Mouse (Mus musculus): Measurements from ENCODE around the gene Pir. TPM values are rescaled to one million over a fixed set of nuclear protein-coding genes. Genes with fewer than 3 reads are reported as not detected.

The Pir gene
- polyA plus RNA-seq, 1 experiment from 2014 or later: 5.6 TPM

- WGBS: 90% methylated on average over 4 of the region's 4 CpGs
- Histone ChIP-seq H3K9ac (no peak overlapping the region), H3K4me2 (no peak overlapping the region), H3K4me1 (no peaks in the 10 kb centered on the region), H3K27ac (no peak overlapping the region), H3K9me3 (no peaks in the 10 kb centered on the region), H3K4me3 (replicated peaks) (no peak overlapping the region), H3K27me3 (peaks cover 12% of the 10 kb centered on the region; the same call in 1 of the 2 replicates), H3K36me3 (replicated peaks) (no peaks in the 10 kb centered on the region)
- ATAC-seq (ENCODE audit: low FRiP score): no peak
These were observed 14.6 kb downstream of the Pir start for GRCm38 (mm10) chrX:164283808-164284207.

- Histone ChIP-seq H3K36me3 (replicated peaks) (no peaks in the 10 kb centered on the region), H3K9me3 (no peaks in the 10 kb centered on the region), H3K4me3 (replicated peaks) (no peak overlapping the region), H3K27ac (no peak overlapping the region), H3K9ac (no peak overlapping the region), H3K4me2 (no peak overlapping the region), H3K4me1 (no peaks in the 10 kb centered on the region), H3K27me3 (peaks cover 12% of the 10 kb centered on the region; the same call in 1 of the 2 replicates)
- 68% methylated on average over 3 of the region's 3 CpGs for WGBS
- no peak for ATAC-seq (ENCODE audit: low FRiP score)
These were observed 17.9 kb downstream of the Pir start for GRCm38 (mm10) chrX:164287077-164287476.

GRCm38 (mm10) chrX:164291147-164291546, 22.0 kb downstream of the Pir start:
- H3K27me3 ChIP-seq: peaks cover 13% of the 10 kb centered on the region; the same call in 1 of the 2 replicates
- WGBS: 67% methylated on average over 5 of the region's 5 CpGs
- H3K4me1 ChIP-seq: no peaks in the 10 kb centered on the region
- H3K9ac ChIP-seq: no peak overlapping the region
- no peak for ATAC-seq (ENCODE audit: low FRiP score)
- no peak overlapping the region for H3K27ac ChIP-seq
- H3K9me3 ChIP-seq: no peaks in the 10 kb centered on the region
- H3K4me3 ChIP-seq (replicated peaks): no peak overlapping the region
- H3K4me2 ChIP-seq: no peak overlapping the region
- no peaks in the 10 kb centered on the region for H3K36me3 ChIP-seq (replicated peaks)

GRCm38 (mm10) chrX:164306250-164306649, 37.1 kb downstream of the Pir start:
- ATAC-seq (ENCODE audit: low FRiP score): no peak
- no peak overlapping the region for H3K27ac ChIP-seq
- no peak overlapping the region for H3K9ac ChIP-seq
- no peak overlapping the region for H3K4me3 ChIP-seq (replicated peaks)
- no peaks in the 10 kb centered on the region for H3K4me1 ChIP-seq
- H3K4me2 ChIP-seq: no peak overlapping the region
- no peaks in the 10 kb centered on the region for H3K9me3 ChIP-seq
- WGBS: 68% methylated on average over 2 of the region's 2 CpGs
- H3K27me3 ChIP-seq: 0 out of 2 replicates have a peak, but pooled peaks cover 3% of the 10 kb centered on the region
- no peaks in the 10 kb centered on the region for H3K36me3 ChIP-seq (replicated peaks)

- Histone ChIP-seq H3K4me3 (replicated peaks) (no peak overlapping the region), H3K4me2 (no peak overlapping the region), H3K4me1 (no peaks in the 10 kb centered on the region), H3K27ac (no peak overlapping the region), H3K27me3 (no peaks in the 10 kb centered on the region), H3K9me3 (no peaks in the 10 kb centered on the region), H3K9ac (no peak overlapping the region), H3K36me3 (replicated peaks) (no peaks in the 10 kb centered on the region)
- no peak for ATAC-seq (ENCODE audit: low FRiP score)
- 89% methylated on average over 1 of the region's 1 CpGs for WGBS
These were observed 44.7 kb downstream of the Pir start for GRCm38 (mm10) chrX:164313876-164314275.

- H3K27ac ChIP-seq: no peak overlapping the region
- no peak overlapping the region for H3K9ac ChIP-seq
- ATAC-seq (ENCODE audit: low FRiP score): no peak
- H3K9me3 ChIP-seq: no peaks in the 10 kb centered on the region
- H3K4me2 ChIP-seq: no peak overlapping the region
- H3K27me3 ChIP-seq: no peaks in the 10 kb centered on the region
- no peaks in the 10 kb centered on the region for H3K36me3 ChIP-seq (replicated peaks)
- WGBS: 85% methylated on average over 4 of the region's 4 CpGs
- no peaks in the 10 kb centered on the region for H3K4me1 ChIP-seq
- H3K4me3 ChIP-seq (replicated peaks): no peak overlapping the region
These were observed 49.4 kb downstream of the Pir start for GRCm38 (mm10) chrX:164318554-164318953.

- Histone ChIP-seq H3K27ac (no peak overlapping the region), H3K4me1 (no peaks in the 10 kb centered on the region), H3K9me3 (no peaks in the 10 kb centered on the region), H3K4me3 (replicated peaks) (no peak overlapping the region), H3K36me3 (replicated peaks) (no peaks in the 10 kb centered on the region), H3K4me2 (no peak overlapping the region), H3K9ac (no peak overlapping the region), H3K27me3 (no peaks in the 10 kb centered on the region)
- no peak for ATAC-seq (ENCODE audit: low FRiP score)
- WGBS: 71% methylated on average over 3 of the region's 3 CpGs
These were observed 50.9 kb downstream of the Pir start for GRCm38 (mm10) chrX:164320031-164320430.

- Histone ChIP-seq H3K4me2 (no peak overlapping the region), H3K4me1 (no peaks in the 10 kb centered on the region), H3K27me3 (no peaks in the 10 kb centered on the region), H3K27ac (no peak overlapping the region), H3K9ac (no peak overlapping the region), H3K36me3 (replicated peaks) (no peaks in the 10 kb centered on the region), H3K9me3 (no peaks in the 10 kb centered on the region), H3K4me3 (replicated peaks) (no peak overlapping the region)
- WGBS: 88% methylated on average over 5 of the region's 5 CpGs
- no peak for ATAC-seq (ENCODE audit: low FRiP score)
These were observed 53.3 kb downstream of the Pir start for GRCm38 (mm10) chrX:164322492-164322891.

GRCm38 (mm10) chrX:164323391-164323913, 54.3 kb downstream of the Pir start:
- no peaks in the 10 kb centered on the region for H3K27me3 ChIP-seq
- no peak for ATAC-seq (ENCODE audit: low FRiP score)
- H3K27ac ChIP-seq: no peak overlapping the region
- H3K4me2 ChIP-seq: no peak overlapping the region
- no peaks in the 10 kb centered on the region for H3K4me1 ChIP-seq
- no peak overlapping the region for H3K9ac ChIP-seq
- H3K36me3 ChIP-seq (replicated peaks): no peaks in the 10 kb centered on the region
- no peaks in the 10 kb centered on the region for H3K9me3 ChIP-seq
- no peak overlapping the region for H3K4me3 ChIP-seq (replicated peaks)
- WGBS: 68% methylated on average over 4 of the region's 4 CpGs

GRCm38 (mm10) chrX:164330351-164330750, 61.2 kb downstream of the Pir start:
- ATAC-seq (ENCODE audit: low FRiP score): no peak
- H3K36me3 ChIP-seq (replicated peaks): no peaks in the 10 kb centered on the region
- no peaks in the 10 kb centered on the region for H3K4me1 ChIP-seq
- no peak overlapping the region for H3K9ac ChIP-seq
- no peak overlapping the region for H3K4me3 ChIP-seq (replicated peaks)
- 88% methylated on average over 2 of the region's 2 CpGs for WGBS
- no peak overlapping the region for H3K27ac ChIP-seq
- no peaks in the 10 kb centered on the region for H3K27me3 ChIP-seq
- H3K4me2 ChIP-seq: no peak overlapping the region
- no peaks in the 10 kb centered on the region for H3K9me3 ChIP-seq

- WGBS: 80% methylated on average over 3 of the region's 3 CpGs
- ATAC-seq (ENCODE audit: low FRiP score): no peak
- Histone ChIP-seq H3K27ac (no peak overlapping the region), H3K4me2 (no peak overlapping the region), H3K4me1 (no peaks in the 10 kb centered on the region), H3K36me3 (replicated peaks) (no peaks in the 10 kb centered on the region), H3K4me3 (replicated peaks) (no peak overlapping the region), H3K9me3 (no peaks in the 10 kb centered on the region), H3K9ac (no peak overlapping the region), H3K27me3 (no peaks in the 10 kb centered on the region)
These were observed 61.6 kb downstream of the Pir start for GRCm38 (mm10) chrX:164330766-164331165.

- H3K4me2 ChIP-seq: no peak overlapping the region
- 94% methylated on average over 4 of the region's 4 CpGs for WGBS
- H3K9ac ChIP-seq: no peak overlapping the region
- H3K36me3 ChIP-seq (replicated peaks): no peaks in the 10 kb centered on the region
- H3K4me3 ChIP-seq (replicated peaks): no peak overlapping the region
- ATAC-seq (ENCODE audit: low FRiP score): no peak
- no peaks in the 10 kb centered on the region for H3K27me3 ChIP-seq
- H3K27ac ChIP-seq: no peak overlapping the region
- H3K9me3 ChIP-seq: no peaks in the 10 kb centered on the region
- no peaks in the 10 kb centered on the region for H3K4me1 ChIP-seq
These were observed 69.4 kb downstream of the Pir start for GRCm38 (mm10) chrX:164338591-164338990.

- WGBS: 95% methylated on average over 4 of the region's 4 CpGs
- H3K4me1 ChIP-seq: no peaks in the 10 kb centered on the region
- H3K27me3 ChIP-seq: no peaks in the 10 kb centered on the region
- H3K27ac ChIP-seq: no peak overlapping the region
- no peak for ATAC-seq (ENCODE audit: low FRiP score)
- no peak overlapping the region for H3K4me2 ChIP-seq
- no peaks in the 10 kb centered on the region for H3K9me3 ChIP-seq
- no peak overlapping the region for H3K9ac ChIP-seq
- no peaks in the 10 kb centered on the region for H3K36me3 ChIP-seq (replicated peaks)
- H3K4me3 ChIP-seq (replicated peaks): no peak overlapping the region
These were observed 76.3 kb downstream of the Pir start for GRCm38 (mm10) chrX:164345359-164345938.
